Mouse (Mus musculus) ZHBTc4 (cell line): ENCODE data around the gene Pheta2.
A peak's percentile ranks its signal among the peaks of the same experiment; 100 is the strongest.
"Not testable (repeated sequence)": the region's sequence is repeated elsewhere in the genome, so short reads cannot be mapped to it uniquely, and the experiment has no call there.

Experiments
- DNase-seq: peaks from one replicate; pipeline ENCODE4 v3.0.0-alpha.2; 2011; ENCODE audit warnings: low read depth, low spot score

The Pheta2 gene

DNA sequence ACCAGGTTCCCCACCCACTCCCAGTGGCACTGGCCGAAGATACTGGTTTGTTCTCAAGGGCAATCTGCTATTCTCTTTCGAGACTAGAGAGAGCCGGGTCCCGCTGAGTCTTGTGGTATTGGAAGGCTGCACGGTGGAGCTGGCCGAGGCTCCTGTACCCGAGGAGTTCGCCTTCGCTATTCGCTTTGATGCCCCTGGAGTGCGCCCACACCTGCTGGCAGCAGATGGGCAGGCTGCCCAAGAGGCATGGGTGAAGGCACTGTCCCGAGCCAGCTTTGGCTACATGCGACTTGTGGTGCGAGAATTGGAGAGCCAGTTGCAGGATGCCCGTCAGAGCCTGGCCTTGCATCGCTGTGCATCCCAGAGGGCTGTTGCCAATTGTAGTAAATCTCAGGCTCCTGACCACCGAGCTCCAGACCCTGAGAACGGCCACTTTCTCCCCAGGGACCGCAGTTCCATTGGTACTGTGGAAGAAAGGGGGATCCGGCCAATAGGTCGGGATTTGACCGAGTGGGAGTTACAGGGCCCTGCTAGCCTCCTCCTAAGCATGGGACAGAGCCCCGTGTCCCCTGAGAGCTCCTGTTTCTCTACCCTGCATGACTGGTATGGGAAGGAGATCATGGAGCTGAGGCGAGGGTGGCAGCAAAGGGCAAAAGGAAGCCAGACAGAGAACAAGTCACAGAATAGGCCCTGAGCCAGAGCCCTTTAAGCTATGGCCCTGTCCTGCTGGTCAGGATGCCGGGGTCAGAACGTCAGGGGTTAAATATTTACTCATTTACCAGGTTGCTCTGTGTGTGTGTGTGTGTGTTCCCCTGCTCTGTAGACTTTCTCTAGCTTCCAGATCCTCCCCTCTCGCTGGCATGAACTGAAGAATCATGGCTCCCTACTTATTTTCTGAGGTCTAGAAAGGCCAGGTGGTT, 4.9 kb downstream of the Pheta2 start:
- no peak for DNase-seq

DNA sequence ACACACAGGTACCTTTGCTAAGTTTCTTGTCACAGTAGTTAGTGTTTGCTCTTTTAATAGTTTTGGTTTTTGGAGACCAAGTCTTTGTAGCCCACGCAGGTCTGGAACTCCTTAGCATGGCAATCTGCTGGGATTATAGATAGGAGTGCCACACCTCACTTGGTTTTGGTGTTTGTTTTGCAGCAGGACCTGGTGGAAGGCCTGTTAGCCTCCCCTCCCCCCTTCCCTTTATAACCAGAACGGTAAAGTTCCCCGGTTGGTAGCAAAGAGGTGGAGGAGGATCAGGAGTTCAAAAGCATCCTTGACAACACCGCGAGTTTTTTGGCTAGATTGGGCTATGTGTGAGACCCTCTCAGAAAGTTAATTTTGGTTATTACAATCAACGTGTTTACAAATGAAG, 6.2 kb downstream of the Pheta2 start:
- no peak for DNase-seq

DNA sequence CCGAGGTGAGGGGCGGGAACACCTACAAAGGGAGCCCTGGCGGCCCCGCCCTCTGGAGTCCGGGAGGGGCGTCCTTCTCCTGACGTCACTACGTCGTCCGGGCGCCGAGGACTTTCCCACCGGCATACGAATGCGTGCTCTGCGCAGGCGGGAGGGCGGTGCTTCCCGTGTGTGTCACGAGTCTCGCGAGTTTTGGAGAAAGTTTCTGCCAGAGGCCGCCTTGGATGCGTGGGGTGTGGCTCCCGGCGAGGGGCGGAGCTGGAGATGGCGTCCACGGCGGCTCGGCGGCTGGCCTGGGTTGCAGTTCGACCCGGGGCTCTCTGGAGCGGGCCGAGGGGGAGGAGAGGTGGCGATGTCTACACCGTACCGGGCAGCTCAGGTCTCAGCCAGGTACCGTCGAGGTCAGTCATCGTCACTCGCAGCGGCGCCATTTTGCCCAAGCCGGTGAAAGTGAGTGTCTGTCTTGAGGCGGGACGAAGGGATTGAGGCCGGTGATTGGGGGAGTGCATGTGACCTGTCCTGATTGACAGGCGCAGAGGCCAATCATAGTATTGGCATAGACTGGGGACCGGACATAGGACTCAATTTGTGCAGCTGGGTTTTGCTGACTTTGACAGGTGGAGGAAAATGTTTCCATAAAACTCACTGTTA, 7.2 kb downstream of the Pheta2 start:
- DNase-seq = peak; percentile 99

DNA sequence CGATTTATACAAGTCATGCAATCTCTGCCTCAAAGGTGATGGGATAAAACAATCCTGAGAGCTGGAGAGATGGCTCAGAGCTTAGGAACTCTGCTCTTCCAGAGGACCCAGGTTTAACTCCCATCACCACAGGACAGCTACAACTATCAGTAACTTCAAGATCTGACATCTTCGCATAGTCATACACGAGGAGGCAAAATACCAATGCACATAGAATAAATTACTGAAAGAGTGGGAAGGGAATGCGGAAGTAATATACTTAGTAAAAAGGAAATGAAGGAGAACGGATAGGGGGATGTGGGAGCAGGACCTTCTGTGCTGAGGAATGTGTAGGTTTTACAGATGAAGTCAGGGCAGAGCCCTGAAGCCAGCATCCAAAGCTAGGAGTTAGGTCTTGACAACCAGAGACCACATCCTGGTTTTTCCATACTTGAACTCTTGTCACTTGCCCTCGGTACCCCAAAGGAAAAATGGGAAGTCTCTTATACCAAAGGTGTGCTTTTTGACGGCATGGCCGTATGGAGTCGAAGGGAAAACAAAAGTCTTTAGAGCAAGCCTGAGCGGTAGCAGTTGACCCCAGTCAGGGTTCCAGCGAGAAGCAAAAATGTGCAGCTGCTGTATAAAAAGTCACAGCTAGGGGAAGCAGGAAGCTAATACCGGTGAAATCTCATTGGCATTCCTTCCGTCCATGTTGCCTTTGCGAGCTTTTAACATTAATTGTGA, 8.0 kb downstream of the Pheta2 start:
- DNase-seq = no peak

DNA sequence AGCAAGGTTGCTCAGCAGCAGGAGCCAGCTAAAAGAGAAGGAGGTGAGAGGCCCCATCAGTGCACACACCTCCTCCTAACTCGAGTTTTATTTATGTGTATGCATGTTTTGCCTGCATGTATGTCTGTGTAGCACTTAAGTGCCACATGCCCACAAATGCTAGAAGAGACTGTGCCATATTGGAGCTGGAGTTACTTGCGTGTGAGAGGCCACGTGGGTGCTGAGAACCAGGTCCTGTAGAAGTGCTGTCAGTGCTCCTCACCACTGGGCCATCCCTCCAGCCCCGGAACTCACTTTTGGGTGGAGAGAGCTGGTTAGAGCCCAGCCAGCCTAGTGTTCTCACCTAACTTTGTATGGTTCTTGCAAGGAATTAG, 8.5 kb downstream of the Pheta2 start:
- no peak for DNase-seq

DNA sequence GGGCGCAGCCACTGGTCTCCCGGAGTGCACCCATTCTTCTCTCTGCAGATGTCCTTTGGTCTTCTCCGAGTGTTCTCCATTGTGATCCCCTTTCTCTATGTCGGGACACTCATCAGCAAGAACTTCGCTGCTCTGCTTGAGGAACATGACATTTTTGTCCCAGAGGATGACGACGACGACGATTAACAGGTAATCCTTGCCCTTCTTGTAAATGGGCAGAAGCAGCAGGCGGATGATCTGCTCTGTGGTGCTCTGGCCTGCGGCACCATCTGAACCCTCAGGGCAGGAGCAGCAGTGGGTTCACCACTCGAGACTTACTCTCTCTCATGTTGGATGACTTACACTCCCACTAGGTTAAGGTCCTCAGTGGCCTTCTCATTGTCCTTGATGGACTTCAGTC, 9.1 kb downstream of the Pheta2 start:
- DNase-seq = no peak

DNA sequence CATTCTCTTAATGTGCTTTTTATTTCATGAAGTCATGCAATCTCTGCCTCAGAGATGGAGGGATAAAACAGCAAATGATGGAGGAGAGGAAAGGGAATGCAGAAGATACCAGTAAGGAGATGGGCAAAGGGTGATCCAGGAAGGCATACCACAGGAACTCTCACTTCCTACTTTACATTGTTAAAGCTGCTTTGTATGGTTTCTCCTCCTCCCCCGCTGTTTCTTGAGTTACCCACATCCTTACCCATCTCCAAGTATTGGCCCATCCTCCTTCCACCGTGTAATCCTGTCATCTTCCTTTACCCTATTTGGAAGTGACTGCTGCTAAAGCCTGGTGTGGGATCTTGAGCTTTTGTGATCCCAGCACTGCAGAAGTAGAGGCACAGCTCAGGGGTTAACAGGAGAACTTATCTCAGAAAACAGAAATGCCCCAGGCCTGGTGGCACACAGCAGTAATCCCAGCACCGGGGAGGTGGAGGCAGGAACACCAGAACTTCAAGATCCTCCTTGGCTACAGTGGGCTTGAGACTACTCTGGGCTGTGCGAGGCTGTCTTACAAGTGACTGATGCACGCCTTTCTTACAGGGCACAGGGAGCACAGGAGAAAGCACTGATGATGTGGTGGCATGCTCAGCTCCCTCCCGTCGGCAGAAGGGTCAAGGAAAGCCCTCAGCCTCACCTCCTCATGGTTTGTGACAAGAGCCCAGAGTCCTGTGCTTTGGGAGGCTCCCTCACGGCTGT, 9.7 kb downstream of the Pheta2 start:
- DNase-seq = no peak

DNA sequence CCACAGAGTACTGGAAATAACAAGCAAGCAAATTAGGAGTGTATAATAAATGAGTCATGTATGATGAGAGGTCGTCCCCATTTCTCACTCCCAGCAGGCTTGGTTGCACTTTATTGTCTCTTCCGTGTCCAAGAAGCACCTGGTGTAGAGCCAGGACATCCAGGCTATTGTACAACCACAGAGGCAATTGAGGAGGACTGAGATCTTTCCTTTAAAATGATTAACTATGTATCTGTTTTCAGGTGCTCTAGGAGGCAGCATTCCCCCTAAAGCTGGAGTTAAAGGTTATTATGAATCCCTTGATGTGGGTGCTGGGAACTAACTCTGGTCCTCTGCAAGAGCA, 10.2 kb downstream of the Pheta2 start:
- DNase-seq = no peak

DNA sequence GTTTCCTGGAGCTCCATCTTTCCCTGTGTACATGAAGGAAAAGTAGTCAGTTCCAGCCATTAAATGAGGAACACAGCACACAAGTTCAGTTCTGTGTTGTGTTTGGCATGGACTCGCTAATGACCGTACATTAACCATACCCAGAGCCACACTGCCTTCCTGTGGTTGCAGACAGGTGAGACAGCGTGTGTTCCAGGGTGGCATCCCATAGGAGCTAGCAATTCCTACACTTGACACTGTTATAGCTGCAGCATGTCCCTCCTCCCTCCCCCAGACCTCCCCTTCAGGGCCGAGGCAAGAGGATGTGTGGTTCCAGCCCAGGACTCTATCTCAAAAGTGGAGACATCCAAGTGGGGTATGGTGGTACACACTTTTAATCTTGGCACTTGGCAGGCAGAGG, 11.6 kb downstream of the Pheta2 start:
- DNase-seq = no peak

DNA sequence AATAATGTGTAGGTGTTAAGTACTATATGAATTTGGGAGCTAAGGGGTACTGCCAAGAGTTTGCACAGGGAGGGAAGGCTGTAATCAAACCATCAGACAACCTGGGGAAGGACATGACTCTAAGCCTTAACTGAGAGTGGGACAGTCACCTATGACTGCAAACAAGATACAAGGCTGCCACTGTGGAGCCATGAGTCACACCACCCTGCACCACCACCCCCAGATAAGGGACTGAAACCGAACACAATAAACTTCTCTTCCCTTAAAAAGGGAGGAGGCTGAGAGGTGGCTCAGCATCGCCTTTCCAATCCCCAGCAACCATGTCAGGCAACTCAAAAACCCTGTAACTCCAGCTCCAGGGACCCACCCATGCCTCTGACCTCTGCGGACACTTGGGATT, 12.7 kb downstream of the Pheta2 start:
- DNase-seq = no peak

DNA sequence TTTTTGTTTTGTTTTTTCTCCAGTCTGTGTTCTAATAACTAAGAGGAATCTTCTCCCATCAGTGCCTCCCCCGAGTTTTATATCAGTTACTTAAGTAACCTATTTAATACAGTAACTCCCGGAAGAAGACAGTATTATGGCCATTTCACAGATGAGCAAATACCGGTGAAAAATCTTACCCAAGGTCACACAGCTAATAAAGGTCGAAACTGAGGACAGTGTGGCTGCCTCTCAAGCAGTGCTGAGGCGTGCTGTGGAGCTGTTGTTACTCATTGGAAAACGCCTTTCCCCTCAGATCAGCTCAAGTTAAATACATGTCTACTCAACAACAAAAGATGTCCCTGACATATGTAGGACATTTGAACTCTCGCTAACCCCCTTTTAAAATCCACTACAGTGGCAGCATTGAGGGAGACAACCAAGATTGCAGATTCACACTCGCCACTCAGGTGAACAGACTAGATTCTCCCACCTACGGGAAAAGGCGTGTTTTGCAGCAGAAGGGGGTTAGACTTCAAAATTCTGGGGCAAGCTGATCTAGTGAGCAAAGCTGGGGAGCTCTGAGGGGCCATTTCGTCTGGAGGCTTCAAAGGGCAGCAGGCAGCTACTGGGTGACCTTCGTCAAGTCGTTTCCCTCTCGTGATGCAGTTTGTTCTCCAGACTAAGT, 14.5 kb downstream of the Pheta2 start:
- DNase-seq = peak; percentile 50

DNA sequence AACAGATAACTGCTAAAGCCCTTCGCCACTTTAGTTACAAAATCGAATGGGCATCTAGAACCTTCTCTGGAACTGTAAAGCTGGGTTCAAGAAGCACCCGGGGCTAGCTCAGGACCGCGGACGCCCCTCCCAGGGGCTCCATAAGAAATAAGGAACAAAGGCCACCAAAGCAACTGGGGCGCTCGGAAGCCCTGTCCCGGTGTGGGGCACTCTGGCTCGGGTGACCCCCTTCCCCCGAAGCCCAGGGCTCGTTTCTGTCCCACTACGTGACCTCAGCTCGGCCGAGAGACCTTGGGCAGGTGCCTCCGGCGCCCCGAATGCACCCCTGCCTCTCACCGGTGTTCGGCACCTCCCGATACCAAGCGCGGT, 15.0 kb downstream of the Pheta2 start:
- no peak for DNase-seq

DNA sequence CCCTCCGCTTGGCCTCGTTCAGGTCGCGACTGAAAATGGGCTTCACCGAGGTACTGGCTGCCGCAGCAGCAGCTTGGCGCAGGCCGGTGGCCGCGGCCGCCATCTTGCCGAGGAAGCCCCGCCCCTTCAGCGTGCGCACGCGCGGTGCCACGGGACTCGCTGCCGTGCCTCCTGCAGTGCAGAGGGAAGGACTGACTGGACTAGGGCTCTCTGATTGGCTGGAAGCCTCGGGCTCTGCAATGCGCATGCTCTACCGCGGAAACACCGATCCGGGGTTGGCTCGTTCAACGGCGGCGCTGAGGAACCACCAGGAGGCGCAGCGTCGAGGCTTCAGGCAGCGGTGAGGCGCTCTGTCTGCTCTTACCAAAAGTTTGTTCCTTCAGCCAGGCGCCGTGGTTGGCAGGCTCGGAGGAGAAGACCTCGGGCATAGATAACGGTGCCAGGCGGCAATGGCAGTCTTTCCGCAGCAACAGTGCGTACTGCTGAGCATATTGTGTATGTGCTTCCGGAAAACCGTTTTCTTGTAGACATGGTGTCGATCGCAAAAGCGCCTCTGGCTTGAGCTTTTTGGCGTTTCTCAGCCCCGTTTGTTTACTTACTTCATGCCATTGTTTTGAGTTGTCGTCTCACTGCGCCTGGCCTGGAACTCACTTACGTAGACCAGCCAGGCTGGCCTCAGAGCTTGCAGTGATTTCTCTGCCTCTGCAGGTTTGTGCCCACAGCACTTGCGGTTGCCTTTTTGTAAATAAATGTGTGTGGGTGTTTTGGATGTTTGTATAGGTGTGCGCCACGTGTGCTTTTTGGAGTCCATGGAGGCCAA, 15.6 kb downstream of the Pheta2 start, which contains the start of gene Ndufa6:
Ndufa6 (minus strand) TSS at position 197 of the 820 bp plus-strand sequence.
- peak; percentile 99 for DNase-seq

DNA sequence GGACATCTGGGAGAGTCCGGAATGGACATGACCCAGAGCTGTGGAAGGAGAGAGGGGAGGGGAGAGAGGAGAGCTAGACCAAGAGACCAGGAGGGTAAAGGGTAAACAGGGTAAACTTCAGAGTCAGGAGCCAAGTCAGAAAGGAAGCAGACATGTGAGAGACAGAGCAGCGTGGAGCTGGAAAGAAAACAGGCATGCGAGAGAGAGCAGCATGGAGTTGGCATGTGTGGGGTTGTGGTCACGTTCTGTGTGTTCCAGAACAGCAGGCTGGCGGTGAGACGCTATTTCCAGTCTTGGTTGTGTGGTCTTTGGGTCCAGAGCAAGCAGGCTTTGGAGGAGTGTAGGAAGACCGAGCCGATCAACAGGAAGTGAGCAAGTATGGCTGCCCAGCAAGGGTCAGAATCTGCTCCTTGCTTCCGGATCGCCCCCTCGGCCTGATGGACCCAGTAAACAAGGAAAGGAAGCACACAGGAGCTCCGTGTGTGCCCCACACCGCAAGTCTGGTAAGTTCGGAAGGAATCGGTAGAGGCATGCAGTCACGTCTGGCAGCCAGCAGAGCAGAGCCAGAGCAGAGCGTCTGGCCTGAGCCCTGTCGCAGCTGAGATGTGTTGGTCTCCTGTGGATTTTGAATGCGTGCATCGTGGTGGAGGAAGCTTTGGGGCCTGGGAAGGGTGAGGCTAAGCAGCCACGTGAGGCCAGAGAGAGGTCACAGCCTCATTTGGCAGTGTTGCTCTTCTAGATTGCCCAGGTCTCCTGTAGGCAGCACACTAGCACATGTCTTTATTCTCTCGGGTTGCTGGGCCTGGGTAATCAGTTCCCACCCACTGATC, 19.9 kb downstream of the Pheta2 start:
- no peak for DNase-seq

DNA sequence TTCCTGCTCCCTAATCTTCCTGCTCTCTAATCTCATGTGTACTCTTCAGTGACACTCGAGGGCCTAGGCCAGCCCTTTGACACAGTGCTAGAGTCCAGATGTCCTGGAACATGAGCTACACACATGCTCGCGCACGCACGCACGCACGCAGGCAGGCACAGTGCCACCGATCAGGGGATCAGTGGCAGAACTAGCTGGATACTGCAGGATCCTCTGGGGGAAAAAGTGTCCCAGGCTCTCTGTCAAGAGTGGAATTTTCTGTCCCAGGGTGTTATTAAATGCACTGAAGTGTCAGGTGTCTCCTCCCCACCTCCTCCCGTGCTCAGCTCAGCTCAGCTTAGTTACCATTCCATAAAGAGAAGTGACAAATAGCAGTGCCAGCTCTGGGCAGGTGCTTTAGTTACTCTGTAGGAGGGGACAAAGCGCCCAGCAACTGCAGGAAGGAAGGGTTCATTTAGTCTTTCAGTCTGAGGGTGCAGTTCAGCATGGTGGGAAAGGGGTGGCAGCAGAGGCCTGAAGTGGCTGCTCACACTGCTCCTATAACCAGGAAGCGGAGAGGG, 22.8 kb downstream of the Pheta2 start:
- peak; percentile 62 for DNase-seq

DNA sequence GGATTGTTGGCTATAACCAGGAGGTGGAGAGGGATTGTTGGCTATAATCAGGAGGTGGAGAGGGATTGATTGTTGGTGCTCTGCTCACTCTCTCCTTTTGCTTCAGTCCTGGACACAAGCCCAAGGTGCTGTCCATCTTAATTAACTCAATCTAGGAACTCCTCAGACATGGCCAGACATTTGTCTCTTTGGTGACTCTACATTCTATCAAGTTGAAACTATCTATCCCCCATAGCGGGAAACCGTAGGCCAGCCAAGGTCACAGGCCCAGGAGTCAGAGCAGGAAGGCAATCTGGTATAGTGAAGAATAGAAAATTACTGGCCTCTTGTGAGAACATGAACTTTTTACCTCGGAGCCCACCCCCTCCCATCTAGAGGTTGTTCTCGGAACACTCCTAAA, 23.5 kb downstream of the Pheta2 start:
- no peak for DNase-seq

DNA sequence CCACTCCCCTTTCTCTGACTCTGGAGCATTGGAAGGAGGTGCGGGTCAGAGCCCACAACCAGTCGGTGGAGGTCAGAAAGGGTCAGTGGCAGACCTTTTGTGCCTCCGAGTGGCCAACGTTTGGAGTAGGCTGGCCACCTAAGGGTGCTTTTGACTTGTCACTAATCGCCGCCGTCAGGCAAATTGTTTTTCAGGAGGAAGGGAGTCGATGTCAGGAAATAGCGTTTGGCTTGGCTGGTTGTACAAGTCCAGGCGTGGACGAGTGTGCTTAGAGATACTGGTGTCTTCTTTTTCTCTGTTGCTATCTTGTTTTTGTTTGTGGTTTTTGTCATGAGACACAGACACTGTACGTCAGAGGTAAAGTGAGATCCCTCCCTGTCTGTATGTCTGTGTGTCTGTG, 25.1 kb downstream of the Pheta2 start:
- not testable (repeated sequence) for DNase-seq

DNA sequence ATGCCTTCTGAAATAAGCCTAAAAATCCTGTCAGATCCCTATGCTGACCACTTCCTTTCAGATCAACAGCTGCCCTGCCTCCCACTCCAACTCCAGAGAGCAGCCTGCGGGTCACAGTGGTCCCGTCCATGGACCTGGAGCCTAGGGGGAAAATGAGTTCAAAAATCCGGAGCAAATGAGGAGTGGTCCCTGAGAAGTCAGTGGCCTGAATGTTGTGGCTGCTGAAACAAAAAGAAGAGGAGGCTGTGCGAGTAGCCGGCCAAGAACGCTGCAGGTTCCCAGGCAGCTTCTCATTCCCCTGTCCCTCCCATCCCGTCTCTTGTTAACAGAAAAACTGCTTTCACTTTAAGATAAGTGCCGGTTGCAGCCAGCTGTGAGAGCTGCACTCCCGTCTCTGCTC, 25.8 kb downstream of the Pheta2 start:
- not testable (repeated sequence) for DNase-seq

DNA sequence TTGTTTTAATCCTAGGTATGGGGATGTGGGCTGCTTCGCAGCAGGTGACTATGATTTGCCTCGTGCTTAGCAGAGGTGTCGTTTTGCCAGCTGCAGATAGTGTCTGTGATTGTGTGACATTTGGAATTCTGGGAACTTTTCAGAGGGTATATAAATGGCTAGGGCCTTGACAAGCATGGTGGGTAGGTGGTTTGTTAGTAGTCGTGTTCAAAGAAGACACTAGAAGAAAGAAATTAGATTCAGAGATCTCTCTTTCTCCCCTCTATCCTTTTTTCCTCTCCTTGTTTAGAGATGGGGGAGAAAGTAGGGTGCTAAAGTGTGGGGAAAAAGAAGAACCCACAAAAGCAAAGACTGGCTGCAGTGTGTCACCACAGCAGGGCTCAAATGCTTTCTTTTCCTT, 29.4 kb downstream of the Pheta2 start:
- DNase-seq = no peak
